Mouse (Mus musculus): ENCODE measurements around the gene Gm7271. TPM values are rescaled to one million over a fixed set of nuclear protein-coding genes. Genes with fewer than 3 reads are reported as not detected.

Gm7271 gene
- polyA plus RNA-seq, 1 experiment, result not detected

DNA sequence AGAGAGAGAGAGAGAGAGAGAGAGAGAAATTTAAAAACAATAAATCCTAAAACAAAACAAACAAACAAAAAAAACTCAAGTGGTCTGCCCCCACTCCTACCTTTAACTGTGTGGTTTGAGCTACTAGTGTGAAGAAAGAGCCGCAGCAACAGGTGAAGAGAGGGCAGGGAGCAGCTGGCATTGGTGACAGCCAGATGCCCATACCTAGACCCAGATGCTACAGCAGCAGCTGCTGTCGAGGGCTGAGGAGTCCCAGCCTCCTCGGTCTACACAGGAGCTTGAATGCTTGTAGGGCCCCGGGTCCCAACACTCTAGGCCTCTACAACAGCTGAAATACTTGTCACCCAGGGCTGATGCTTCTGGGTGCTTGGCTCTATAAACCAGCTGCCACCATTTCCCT, 7.0 kb upstream of the Gm7271 start:
- Histone ChIP-seq H3K4me3 (no peak overlapping the region), H3K36me3 (ENCODE audit: control insufficient read depth, insufficient read depth) (no peaks in the 10 kb centered on the region)
- TF ChIP-seq MYOD1 (IDR thresholded peaks at IDR 0.05; ENCODE audit: control insufficient read depth in 1 of 3, insufficient read length in 2 of 3, low read depth in 2 of 3) (peak in 2 of 3 experiments; percentile 78 to 79), MYOG (IDR thresholded peaks at IDR 0.05; ENCODE audit: control insufficient read depth in 1 of 3, insufficient read depth in 1 of 3, insufficient read length in 2 of 3, low read depth in 2 of 3) (peak in 2 of 3 experiments; percentile 61 to 69), POLR2AphosphoS2 (IDR thresholded peaks at IDR 0.05; ENCODE audit: insufficient read length, low read depth) (no peak), TCF3 (IDR thresholded peaks at IDR 0.05; ENCODE audit: insufficient read length, low read depth) (peak; percentile 27), TCF12 (IDR thresholded peaks at IDR 0.05; ENCODE audit: insufficient read depth, poor library complexity, severe bottlenecking) (peak; percentile 8), E2F4 (IDR thresholded peaks at IDR 0.05; ENCODE audit: insufficient read depth) (no peak), SRF (IDR thresholded peaks at IDR 0.05; ENCODE audit: control insufficient read depth, insufficient read length, low read depth) (no peak), USF1 (IDR thresholded peaks at IDR 0.05; ENCODE audit: low read depth) (no peak), CEBPB (IDR thresholded peaks at IDR 0.05; ENCODE audit: insufficient read depth, poor library complexity, severe bottlenecking) (no peak), MAX (IDR thresholded peaks at IDR 0.05; ENCODE audit: low read depth) (no peak)

DNA sequence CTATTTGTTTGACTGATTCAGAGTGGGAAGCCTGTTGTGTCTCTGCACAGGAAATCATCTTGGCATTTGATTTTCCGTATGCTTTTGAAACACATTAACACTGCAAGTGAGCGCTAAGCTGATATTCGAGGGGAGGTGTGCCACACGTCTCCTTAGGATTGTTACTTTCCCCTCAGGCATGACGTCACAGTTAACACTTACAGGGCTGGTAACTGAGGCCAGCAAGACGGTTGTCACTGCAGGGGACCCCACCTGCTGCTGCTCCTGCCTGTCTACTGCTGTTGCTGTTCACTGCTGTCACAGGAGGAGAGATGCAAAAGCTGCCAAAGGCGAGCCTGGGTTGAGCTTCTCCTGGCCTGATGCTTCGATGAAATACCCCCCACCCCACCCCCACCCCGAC, 6.1 kb upstream of the Gm7271 start:
- Histone ChIP-seq H3K27me3 (ENCODE audit: control insufficient read depth, insufficient read depth, insufficient read length) (no peaks in the 10 kb centered on the region), H3K4me3 (no peak overlapping the region), H3K36me3 (ENCODE audit: control insufficient read depth, insufficient read depth) (no peaks in the 10 kb centered on the region), H3K79me2 (ENCODE audit: control insufficient read depth, insufficient read depth) (no peaks in the 10 kb centered on the region), H3ac (ENCODE audit: control insufficient read depth, insufficient read length) (no peak overlapping the region), H3K4me2 (ENCODE audit: low read depth) (no peak overlapping the region)
- TF ChIP-seq CEBPB (IDR thresholded peaks at IDR 0.05; ENCODE audit: insufficient read depth, poor library complexity, severe bottlenecking), result no peak
- TF ChIP-seq TCF3 (IDR thresholded peaks at IDR 0.05; ENCODE audit: insufficient read length, low read depth), result no peak
- no peak for TF ChIP-seq POLR2A (IDR thresholded peaks at IDR 0.05; ENCODE audit: insufficient read length, low read depth)
- no peak for TF ChIP-seq MYOD1 (IDR thresholded peaks at IDR 0.05; ENCODE audit: control insufficient read depth in 1 of 3, insufficient read length in 2 of 3, low read depth in 2 of 3)
- TF ChIP-seq MAX (IDR thresholded peaks at IDR 0.05; ENCODE audit: low read depth), result no peak
- TF ChIP-seq POLR2AphosphoS2 (IDR thresholded peaks at IDR 0.05; ENCODE audit: insufficient read length, low read depth), result no peak
- TF ChIP-seq SRF (IDR thresholded peaks at IDR 0.05; ENCODE audit: control insufficient read depth, insufficient read length, low read depth), result no peak
- no peak for TF ChIP-seq E2F4 (IDR thresholded peaks at IDR 0.05; ENCODE audit: insufficient read depth)
- no peak for TF ChIP-seq REST (IDR thresholded peaks at IDR 0.05; ENCODE audit: insufficient read depth, insufficient read length)
- no peak for TF ChIP-seq USF1 (IDR thresholded peaks at IDR 0.05; ENCODE audit: low read depth)
- TF ChIP-seq TCF12 (IDR thresholded peaks at IDR 0.05; ENCODE audit: insufficient read depth, poor library complexity, severe bottlenecking), result no peak
- no peak for TF ChIP-seq MYOG (IDR thresholded peaks at IDR 0.05; ENCODE audit: control insufficient read depth in 1 of 3, insufficient read depth in 1 of 3, insufficient read length in 2 of 3, low read depth in 2 of 3)

More for the DNA sequence above, 7.0 kb upstream of the Gm7271 start:
- no peak overlapping the region for H3ac ChIP-seq (ENCODE audit: control insufficient read depth, insufficient read length)
- H3K27me3 ChIP-seq (ENCODE audit: control insufficient read depth, insufficient read depth, insufficient read length), result peaks cover under 1% of the 10 kb centered on the region
- no peaks in the 10 kb centered on the region for H3K79me2 ChIP-seq (ENCODE audit: control insufficient read depth, insufficient read depth)
- no peak overlapping the region for H3K4me2 ChIP-seq (ENCODE audit: low read depth)

DNA sequence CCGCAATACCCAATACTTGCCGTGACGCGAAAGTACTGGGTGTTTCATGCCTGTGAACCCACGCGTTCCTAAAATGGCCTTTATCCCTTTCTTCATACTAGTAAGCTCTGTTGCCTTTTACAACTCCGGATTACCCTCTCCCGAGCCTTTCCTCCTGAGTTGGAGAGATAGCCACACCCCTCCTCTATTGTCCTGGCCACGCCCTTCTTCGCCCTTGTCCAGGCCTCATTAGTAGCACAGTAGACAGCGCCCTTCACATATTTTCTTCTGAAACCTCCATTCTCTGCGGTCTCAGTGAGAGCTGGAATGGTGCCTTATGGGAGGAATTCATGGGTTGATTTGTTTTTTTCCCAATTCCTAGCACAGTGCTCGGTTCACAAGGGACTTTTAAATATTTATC, 11.3 kb downstream of the Gm7271 start:
- H3K4me2 ChIP-seq (ENCODE audit: low read depth), result no peak overlapping the region
- no peaks in the 10 kb centered on the region for H3K79me2 ChIP-seq (ENCODE audit: control insufficient read depth, insufficient read depth)
- H3K27me3 ChIP-seq (ENCODE audit: control insufficient read depth, insufficient read depth, insufficient read length), result no peaks in the 10 kb centered on the region
- H3K36me3 ChIP-seq (ENCODE audit: control insufficient read depth, insufficient read depth), result no peaks in the 10 kb centered on the region
- no peak overlapping the region for H3ac ChIP-seq (ENCODE audit: control insufficient read depth, insufficient read length)
- TF ChIP-seq MAX (IDR thresholded peaks at IDR 0.05; ENCODE audit: low read depth), result no peak
- TF ChIP-seq CEBPB (IDR thresholded peaks at IDR 0.05; ENCODE audit: insufficient read depth, poor library complexity, severe bottlenecking), result no peak
- TF ChIP-seq MYOD1 (IDR thresholded peaks at IDR 0.05; ENCODE audit: control insufficient read depth in 1 of 3, insufficient read length in 2 of 3, low read depth in 2 of 3), result no peak
- no peak for TF ChIP-seq SRF (IDR thresholded peaks at IDR 0.05; ENCODE audit: control insufficient read depth, insufficient read length, low read depth)
- TF ChIP-seq USF1 (IDR thresholded peaks at IDR 0.05; ENCODE audit: low read depth), result no peak
- no peak for TF ChIP-seq TCF3 (IDR thresholded peaks at IDR 0.05; ENCODE audit: insufficient read length, low read depth)
- no peak for TF ChIP-seq TCF12 (IDR thresholded peaks at IDR 0.05; ENCODE audit: insufficient read depth, poor library complexity, severe bottlenecking)
- no peak for TF ChIP-seq E2F4 (IDR thresholded peaks at IDR 0.05; ENCODE audit: insufficient read depth)
- TF ChIP-seq POLR2AphosphoS2 (IDR thresholded peaks at IDR 0.05; ENCODE audit: insufficient read length, low read depth), result no peak
- no peak for TF ChIP-seq POLR2A (IDR thresholded peaks at IDR 0.05; ENCODE audit: insufficient read length, low read depth)
- no peak for TF ChIP-seq MYOG (IDR thresholded peaks at IDR 0.05; ENCODE audit: control insufficient read depth in 1 of 3, insufficient read depth in 1 of 3, insufficient read length in 2 of 3, low read depth in 2 of 3)
- TF ChIP-seq REST (IDR thresholded peaks at IDR 0.05; ENCODE audit: insufficient read depth, insufficient read length), result no peak
- H3K4me3 ChIP-seq, result no peak overlapping the region

DNA sequence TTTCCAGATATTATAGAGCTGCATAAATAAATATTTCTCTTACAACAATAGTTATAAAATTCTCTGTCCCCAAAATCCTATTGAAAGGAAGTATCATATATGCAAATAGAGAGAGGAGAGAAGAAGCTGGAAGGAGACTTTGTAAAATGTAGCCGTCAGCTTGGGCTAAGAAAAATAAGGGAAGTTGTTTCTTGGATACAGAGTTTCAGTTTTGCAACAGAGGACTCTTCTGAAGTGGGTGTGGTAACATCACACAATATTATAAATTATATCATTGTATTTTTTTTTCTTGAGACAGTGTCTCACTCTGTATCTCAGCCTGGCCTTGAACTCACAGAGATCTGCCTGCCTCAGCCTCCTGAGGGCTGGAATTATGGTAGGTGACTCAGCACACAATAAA, 38.6 kb downstream of the Gm7271 start:
- H3K79me2 ChIP-seq (ENCODE audit: control insufficient read depth, insufficient read depth), result no peaks in the 10 kb centered on the region
- no peak overlapping the region for H3K4me3 ChIP-seq
- no peak overlapping the region for H3ac ChIP-seq (ENCODE audit: control insufficient read depth, insufficient read length)
- H3K36me3 ChIP-seq (ENCODE audit: control insufficient read depth, insufficient read depth), result no peaks in the 10 kb centered on the region
- H3K4me2 ChIP-seq (ENCODE audit: low read depth), result no peak overlapping the region
- no peaks in the 10 kb centered on the region for H3K27me3 ChIP-seq (ENCODE audit: control insufficient read depth, insufficient read depth, insufficient read length)
- TF ChIP-seq E2F4 (IDR thresholded peaks at IDR 0.05; ENCODE audit: insufficient read depth) (no peak), MYOG (IDR thresholded peaks at IDR 0.05; ENCODE audit: control insufficient read depth in 1 of 3, insufficient read depth in 1 of 3, insufficient read length in 2 of 3, low read depth in 2 of 3) (no peak), MYOD1 (IDR thresholded peaks at IDR 0.05; ENCODE audit: control insufficient read depth in 1 of 3, insufficient read length in 2 of 3, low read depth in 2 of 3) (no peak), CEBPB (IDR thresholded peaks at IDR 0.05; ENCODE audit: insufficient read depth, poor library complexity, severe bottlenecking) (no peak), REST (IDR thresholded peaks at IDR 0.05; ENCODE audit: insufficient read depth, insufficient read length) (no peak), MAX (IDR thresholded peaks at IDR 0.05; ENCODE audit: low read depth) (no peak), SRF (IDR thresholded peaks at IDR 0.05; ENCODE audit: control insufficient read depth, insufficient read length, low read depth) (no peak), USF1 (IDR thresholded peaks at IDR 0.05; ENCODE audit: low read depth) (no peak), POLR2A (IDR thresholded peaks at IDR 0.05; ENCODE audit: insufficient read length, low read depth) (no peak), TCF3 (IDR thresholded peaks at IDR 0.05; ENCODE audit: insufficient read length, low read depth) (no peak)

Measured in myocyte (in vitro differentiated cells).